Mouse (Mus musculus): ENCODE data around the gene Sema3f.

DNA sequence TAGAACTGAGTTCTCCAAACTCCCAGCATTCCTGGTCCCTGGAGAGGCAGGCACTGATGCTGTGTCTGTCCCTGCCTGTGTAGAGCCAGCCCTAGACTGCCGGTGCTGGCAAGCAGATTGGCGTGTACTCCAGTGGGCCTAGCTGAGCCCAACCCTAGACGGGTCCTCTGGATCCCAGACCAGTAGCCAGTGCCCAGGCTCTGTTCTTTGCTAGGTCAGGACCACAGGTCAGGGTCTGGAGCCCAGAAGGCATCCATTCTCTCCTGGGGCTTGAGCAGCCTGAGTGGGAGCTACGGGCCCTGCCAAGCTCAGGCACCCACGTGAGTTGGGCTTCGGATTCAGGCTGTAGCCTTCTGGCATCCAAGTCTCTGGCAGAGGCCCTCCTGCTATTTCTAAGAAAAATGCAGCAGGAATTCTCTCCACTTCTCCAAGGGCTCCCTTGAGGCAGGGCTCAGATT, 10.1 kb downstream of the Sema3f start:
- no peak for TF ChIP-seq CTCF (IDR thresholded peaks at IDR 0.05; ENCODE audit: low read depth)
- TF ChIP-seq EP300 (IDR thresholded peaks at IDR 0.05; ENCODE audit: low read depth) = no peak
